Mouse (Mus musculus): ENCODE results near the gene Anapc15-ps.
"Not testable (repeated sequence)": the region's sequence is repeated elsewhere in the genome, so short reads cannot be mapped to it uniquely, and the experiment has no call there.

Gene Anapc15-ps

GRCm38 (mm10) chr10:95666791-95667190, 6.5 kb downstream of the Anapc15-ps start:
- DNase-seq, result no peak

- DNase-seq, result no peak
Observed at GRCm38 (mm10) chr10:95665426-95665990, 7.7 kb downstream of the Anapc15-ps start.

DNA sequence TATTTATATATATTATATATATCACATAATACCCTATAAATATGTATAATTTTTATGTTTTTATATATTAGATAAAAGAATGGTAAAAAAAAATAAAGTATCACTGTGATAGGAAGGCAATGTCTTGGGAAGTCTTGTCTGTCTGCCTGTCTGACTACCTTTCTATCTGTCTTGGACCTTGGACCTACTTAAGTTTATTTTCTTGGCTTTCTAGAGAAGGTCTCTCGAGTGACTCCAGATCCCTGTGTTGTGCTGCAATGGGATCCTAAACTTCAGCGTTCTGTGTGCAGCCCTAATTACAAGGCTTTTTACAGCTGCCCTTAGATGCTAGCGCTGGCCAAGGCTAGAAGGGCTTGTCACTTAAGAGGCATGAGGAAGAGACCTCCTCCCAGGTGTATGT, 8.6 kb downstream of the Anapc15-ps start:
- no peak for DNase-seq

- DNase-seq, result no peak
Observed at GRCm38 (mm10) chr10:95660356-95660755, 12.9 kb downstream of the Anapc15-ps start.

GRCm38 (mm10) chr10:95659471-95660150, 13.6 kb downstream of the Anapc15-ps start:
- DNase-seq, result no peak

DNA sequence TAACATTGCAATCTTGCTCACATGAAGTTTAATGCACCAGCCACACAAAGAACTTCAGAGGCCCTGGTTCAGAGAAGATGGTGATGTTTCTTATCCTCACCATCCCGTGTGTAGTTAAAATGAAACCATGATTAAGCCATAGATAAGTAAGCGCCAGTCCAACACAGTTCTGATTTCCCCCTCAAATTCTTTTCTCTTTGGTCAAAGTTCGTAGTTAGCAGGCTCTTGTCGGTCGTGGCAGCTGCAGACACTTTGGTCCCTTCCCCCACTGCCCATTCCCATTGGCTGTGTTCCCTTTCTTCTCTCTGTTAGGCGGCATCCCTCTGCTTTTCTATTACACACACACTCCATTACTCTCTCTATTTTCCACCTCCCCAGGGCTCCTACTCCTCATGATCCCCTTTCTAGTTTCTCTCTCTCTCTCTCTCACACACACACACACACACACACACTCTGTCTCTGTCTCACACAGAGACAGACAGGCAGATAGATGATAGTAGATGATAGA, 14.4 kb downstream of the Anapc15-ps start:
- DNase-seq, result no peak

- DNase-seq, result no peak
Observed at GRCm38 (mm10) chr10:95656236-95657225, 16.7 kb downstream of the Anapc15-ps start.

DNA sequence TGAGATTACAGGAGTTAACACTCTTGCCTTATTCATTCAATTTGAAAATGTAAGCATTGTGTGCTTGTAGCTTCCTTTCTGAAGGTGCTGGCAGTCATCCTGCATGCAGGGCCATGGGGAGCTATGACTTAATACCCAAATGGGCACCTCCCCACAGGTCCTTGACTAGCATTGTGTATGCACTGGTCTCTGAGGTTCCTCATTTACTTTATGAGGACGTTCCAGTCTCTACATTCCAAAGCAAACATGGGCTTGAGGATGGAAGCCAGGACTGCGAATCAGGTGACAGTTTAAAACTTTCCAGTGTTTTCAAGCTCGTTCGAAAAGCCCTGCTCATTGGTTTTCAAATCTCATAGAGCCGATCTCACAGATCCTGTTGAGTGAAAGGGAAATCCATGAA, 21.1 kb downstream of the Anapc15-ps start:
- DNase-seq, result no peak

DNA sequence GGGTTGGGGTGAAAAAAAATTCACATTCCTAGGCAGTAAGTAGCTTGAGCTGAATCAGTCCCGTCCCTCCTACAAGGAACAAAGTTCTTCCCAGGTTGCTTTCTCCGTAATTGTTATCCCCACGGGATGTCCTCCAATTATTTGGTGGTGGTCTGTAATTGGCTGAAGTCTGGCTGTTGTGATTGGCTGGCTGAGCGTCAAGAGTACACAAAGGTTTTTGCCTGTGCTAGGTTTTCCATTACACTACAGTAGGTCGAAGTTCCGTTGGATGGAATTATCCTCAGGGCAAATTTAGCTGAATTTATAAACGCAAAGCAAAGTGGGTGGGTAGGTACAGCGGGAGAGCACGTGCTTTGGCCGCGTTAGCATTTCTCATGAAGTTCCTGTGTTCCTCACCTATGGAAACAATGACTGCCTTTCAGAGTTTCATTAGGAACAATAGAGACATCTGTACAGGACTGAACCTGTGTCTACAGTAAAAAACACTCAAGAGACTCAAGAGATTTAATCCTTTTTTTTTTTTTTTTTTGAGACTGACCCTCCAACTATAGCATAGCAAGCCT, 24.8 kb downstream of the Anapc15-ps start:
- no peak for DNase-seq

DNA sequence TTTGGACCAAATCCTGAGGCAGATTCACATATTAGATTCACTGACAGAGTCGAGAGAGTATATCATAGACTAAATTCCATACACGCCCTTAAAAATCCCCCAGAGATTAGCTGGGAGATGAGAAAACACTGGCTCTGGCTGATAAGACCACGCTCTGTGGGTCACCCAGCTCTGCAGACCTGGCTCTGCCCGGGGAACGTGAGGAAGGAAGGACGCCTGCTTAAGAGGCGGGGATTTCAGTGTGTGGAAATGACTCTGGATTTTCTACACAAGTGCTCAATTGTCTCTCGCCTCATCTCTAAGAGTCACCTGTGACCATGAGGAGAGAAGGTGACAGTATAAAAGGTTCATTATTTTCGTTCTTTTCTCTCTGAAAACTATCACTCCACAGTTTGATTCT, 26.1 kb downstream of the Anapc15-ps start:
- DNase-seq, result no peak

GRCm38 (mm10) chr10:95646576-95646975, 26.7 kb downstream of the Anapc15-ps start:
- DNase-seq, result no peak

- DNase-seq, result no peak
Observed at GRCm38 (mm10) chr10:95643696-95644360, 29.4 kb downstream of the Anapc15-ps start.

GRCm38 (mm10) chr10:95643042-95643441, 30.2 kb downstream of the Anapc15-ps start:
- DNase-seq, result no peak

GRCm38 (mm10) chr10:95641335-95641734, 31.9 kb downstream of the Anapc15-ps start:
- DNase-seq, result no peak

GRCm38 (mm10) chr10:95639429-95639828, 33.8 kb downstream of the Anapc15-ps start:
- no peak for DNase-seq

- no peak for DNase-seq
Observed at GRCm38 (mm10) chr10:95634751-95635150, 38.5 kb downstream of the Anapc15-ps start.

DNA sequence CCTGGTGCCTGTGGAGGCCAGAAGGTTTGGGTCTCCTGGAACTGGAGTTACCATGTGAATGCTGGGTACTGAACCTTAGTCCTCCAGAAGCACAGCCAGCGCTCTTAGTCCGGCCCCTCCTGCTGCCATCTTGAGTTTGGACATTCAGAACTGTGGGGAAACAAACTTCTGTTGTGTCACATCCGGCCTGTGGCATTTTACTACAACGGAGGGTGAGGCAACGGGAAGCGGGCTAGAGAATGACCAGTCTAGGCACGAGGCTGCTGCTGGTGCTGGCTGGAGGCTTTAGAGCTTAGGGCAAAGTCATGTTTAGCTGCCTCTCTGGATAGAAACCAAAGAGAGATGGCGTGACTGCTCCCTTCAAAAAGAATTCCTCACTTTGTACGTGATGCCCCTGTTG, 39.0 kb downstream of the Anapc15-ps start:
- no peak for DNase-seq

- no peak for DNase-seq
Observed at GRCm38 (mm10) chr10:95631568-95631967, 41.7 kb downstream of the Anapc15-ps start.

DNA sequence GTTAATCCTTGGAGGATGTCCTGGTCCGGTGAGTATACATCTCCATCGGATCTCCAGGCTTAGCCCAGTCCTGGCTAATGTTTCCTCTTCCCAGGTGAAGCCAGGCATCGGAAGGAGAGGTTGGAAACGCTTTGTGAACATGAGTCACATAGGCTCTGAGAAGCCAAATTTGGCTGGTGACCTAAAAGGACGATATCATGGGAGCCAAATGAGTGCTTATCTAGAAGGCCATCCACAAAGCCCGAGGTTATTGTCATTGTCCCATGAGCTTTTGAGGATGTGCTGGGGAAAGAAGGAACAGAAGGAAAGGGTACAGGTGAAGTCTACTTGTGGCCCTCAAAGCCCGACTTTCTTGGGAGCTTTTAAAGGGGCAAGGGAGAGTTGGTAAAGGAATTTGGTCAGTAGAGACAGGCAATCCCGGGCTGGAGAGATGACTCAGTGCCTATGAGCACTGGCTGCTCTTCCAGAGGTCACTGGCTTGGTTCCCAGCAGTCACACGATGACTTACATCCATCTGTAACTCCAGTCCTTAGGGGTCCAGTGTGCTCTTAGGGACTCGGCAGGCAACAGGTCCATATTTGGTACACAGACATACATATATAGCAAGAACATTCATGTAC, 42.4 kb downstream of the Anapc15-ps start:
- no peak for DNase-seq

DNA sequence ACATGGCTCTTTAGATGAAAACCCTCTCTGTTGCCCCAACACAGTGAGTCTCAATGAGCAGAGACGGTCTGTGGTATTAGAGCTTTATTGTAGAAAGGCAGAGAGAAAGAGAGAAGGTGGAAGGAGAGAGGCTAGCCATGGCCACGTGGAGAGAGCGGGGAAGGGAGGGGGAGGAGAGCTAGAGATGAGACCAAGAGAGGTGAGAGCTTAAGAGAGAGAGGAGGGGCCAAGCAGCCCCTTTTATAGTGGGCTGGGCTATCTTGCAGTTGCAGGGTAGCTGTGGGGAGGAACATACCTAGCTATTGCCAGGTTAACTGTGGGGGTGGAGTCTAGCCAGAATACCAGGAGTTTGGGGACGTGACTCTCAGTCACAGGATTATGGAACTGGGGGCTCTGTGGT, 43.1 kb downstream of the Anapc15-ps start:
- DNase-seq, result not testable (repeated sequence)

GRCm38 (mm10) chr10:95628338-95628737, 44.9 kb downstream of the Anapc15-ps start:
- no peak for DNase-seq

GRCm38 (mm10) chr10:95627381-95627780, 45.9 kb downstream of the Anapc15-ps start:
- no peak for DNase-seq
